Mouse (Mus musculus): ENCODE measurements at regions not wholly inside any gene's neighbourhood (a gene's known extent, or its start where the extent isn't known, plus 50 kb on each side); places are given as distances from the start of the nearest gene placed in this dataset.

DNA sequence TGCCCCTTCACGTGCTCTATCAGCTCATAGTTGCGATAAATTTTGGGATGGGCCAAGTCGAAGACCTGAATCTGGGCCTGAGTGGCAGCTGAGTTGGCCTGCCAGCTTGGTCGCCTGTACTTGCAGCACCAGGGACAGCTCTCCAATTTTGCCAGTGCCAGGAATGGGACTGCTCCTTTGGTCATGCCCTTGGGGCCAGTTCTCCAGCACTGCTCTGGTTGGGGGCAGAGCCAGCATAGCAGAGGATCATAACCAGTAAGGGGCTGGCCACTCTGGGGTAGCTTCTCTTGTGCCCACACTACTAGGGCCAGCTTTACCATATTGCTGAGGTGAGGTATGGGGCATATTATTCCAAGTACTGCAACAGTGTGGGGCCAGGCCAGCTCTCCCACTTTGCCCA lies 397.0 kb upstream of the Cadm2 start:
- no peak for DNase-seq

DNA sequence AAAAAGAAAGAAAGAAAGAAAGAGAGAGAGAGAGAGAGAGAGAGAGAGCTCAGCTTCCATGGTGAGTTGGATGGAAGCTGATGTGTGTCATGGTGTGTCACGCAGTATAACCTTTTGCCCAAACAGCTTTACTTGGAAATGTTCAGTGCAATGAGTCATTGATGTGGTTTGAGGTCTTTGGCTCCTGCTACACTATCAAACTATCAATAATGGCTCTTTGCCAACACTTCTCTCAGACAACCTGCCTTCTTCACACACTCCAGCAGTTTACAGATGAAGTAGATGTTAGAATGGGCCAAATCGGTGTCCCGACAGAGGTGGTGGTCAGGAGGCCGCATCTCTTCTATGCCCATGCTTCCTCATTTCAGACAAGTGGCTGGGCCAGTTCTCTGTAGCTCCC lies 369.0 kb upstream of the Cadm2 start:
- no peak for DNase-seq

DNA sequence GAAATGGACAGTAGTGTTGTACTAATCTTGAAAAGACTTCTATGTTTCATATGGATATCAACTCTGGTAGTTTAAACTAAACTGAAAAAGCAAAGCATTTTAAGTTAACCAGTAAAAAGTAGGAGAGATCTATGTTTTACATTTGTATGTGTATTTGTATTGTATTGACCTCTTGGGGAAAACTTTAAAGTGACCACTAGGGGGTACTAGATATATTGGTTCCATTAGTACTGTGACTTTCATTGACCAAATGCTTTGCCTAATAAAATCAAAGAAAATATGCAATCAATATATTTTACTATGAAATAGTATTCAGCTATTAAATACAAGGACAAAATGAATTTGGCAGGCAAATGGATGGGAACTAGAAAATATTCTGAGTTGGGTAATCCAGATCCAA lies 355.9 kb upstream of the Cadm2 start:
- DNase-seq = no peak

DNA sequence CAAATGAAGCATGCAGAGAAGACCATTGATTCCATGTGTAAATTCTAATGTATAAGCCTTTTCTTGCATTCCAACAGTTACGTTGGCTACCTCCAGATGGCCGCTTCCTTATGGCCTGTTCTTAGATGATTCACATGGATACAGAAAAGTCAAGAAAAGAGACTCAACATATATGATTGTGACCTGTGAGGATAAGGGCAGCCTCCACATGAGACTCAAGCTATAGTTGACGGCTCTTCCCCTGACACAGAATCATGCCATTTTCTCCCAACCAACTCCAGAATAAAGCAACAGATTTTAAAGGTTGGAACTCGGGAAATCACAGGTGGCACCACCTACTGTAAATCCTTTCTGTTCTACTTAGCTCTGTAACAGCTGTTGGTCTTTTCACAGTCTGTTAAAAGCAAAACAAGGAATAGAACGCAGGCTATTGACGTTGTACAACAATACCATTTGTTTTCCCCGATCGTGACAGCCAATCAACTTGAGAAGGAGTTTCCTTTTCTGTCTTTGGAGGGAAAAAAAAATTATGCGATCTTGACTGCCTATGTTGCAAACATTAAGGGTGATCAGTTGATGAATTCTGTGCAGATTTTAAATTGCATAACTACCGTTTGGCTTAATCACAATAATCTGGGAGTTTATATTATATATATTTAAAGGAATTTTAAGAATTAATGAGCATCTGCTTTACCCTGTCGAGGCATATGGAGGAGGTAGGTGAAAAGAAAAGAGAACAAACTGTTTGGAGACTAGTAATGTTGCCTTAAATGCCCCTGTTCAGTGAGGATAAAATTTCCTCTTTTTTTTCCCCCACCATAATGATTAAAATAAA lies 347.8 kb upstream of the Cadm2 start:
- no peak for DNase-seq

DNA sequence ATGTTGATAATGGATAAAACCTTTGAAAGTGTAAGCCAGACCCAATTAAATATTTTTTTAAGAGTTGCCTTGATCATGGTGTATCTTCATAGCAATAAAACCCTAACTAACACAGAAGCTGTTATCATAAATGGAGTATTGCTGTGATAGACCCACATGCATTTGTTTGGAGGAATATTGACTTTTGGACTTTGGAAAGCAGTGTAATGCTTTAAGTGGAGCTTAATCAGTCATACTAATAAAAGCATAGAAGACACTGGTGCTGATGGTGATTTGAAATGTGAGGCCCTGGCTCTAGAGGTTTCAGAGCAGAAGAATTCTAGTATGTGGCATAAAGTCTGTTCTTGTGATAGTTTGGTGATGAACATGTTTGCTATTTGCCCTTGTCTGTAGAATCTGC lies 328.4 kb upstream of the Cadm2 start:
- no peak for DNase-seq

DNA sequence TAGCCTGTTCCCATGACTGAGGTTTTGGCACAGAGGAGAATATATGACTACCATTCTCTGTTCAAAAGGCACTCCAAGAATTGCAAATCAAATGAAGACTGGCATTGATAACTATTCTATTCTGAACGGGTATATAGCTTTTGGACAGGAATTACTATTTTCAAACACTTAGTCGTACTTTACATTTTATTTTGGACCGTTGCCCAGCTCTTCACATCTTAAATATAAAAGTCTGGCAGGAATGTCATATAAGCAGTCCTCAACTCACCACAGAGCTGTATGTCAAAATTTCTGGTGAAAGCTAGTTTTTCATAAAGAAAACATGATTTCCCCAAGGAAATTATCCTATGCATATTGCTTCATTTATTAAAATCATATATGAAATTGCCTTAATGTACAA lies 323.7 kb upstream of the Cadm2 start:
- DNase-seq = no peak

DNA sequence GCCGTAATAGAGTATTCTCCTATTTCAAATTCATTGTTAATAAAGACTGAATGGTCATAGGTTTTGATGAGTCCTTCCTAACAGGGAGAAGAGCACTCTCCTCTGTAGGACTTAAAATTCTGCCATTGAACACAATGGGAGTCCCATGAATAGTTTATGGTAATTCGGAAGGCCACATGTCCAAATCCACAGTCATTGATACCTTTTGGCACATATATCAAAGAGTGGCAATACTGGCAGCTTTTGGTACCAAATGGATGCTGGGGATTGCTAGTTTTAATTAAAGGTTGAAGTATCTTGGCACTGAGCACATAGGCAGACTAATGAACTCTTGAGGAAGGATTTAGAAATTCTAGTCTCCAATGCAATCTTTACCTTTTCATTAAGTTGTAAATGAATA lies 298.5 kb upstream of the Cadm2 start:
- DNase-seq = no peak

DNA sequence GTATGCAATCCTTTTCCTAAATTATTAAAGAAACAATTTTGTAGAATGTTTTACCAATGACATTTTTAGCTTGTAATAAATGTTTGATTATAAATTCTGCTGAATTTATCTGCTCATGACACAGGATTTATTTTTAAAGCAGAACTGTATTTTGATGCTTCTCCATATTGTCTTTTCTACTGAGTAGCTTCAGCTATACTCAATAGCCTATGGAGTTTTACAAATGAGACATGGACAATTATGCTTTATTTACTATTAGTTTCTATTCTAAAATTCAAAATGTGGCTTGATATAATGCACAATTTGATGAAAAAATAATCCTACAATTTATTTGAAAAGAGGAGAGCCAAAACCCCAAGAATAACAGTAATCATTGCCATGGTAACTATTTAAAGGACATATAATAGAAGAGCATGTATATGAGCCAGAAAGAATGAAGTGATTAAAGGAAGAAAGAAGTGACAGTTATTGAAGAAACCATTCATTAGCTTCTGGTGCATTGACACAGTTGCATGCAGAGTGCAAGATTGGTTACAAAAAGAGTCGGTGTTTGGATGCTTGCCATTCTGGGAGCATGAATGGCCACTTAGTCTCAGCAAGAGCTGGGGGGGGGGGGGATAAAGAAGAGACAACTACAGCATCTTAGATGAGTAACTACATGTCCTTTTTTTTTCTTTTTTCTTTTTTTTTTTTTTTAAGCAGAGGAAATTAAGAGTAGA lies 250.8 kb upstream of the Cadm2 start:
- no peak for DNase-seq

DNA sequence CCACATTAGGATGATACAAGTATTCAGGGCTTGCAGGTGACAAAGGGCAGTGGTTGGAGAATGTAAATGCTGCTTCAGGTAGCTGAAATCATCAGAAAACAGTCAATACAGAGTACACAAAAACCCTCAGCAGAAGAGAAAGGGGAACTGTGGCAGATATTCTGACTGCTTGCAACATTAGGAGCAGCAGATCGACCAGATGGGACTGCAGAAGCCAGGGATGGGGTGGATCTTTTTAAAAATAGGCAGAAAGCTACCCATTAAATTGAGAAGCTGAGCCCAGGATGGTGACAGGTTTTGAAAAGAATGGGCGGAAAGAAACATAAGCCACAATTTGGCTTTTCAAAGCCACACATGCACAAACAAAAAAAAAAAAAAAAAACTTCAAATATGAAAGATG lies 229.5 kb upstream of the Cadm2 start:
- no peak for DNase-seq

DNA sequence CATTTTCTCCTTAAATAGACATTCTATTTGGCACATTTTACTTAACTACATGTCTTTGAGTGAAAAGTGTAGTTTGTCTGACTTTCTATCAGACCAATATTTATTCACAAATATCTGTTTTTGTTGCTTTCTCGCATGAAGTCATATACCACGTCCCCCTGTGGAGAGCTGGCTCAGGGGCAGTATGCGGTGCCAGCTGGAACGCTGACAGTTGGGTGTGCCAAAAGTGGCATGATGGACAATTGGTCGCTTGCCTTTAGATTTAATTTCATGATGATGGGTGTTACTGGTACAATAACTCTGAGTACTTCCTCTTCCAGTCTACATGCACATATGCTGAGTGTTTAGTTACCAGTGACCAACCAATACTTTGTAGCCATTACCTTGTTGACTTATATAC lies 223.8 kb upstream of the Cadm2 start:
- no peak for DNase-seq

DNA sequence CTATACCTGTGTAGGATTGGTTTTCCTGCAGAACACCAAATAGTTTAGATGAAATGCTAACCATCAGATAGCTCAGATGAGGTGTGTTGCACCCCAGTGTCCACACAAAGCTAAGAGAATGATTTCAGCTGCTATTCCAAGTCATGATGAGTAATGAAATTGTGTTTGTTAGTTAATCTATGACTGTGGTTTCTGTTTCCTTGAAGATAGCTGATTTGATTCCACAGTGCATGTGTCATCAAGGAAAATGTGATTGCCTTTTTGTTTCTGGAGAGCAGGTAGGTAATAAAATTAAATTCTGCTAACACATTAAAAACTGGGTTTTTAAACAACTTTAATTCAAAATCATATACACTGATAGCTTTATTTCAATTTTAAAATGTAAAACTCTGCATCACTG lies 176.5 kb upstream of the Cadm2 start:
- DNase-seq = no peak

DNA sequence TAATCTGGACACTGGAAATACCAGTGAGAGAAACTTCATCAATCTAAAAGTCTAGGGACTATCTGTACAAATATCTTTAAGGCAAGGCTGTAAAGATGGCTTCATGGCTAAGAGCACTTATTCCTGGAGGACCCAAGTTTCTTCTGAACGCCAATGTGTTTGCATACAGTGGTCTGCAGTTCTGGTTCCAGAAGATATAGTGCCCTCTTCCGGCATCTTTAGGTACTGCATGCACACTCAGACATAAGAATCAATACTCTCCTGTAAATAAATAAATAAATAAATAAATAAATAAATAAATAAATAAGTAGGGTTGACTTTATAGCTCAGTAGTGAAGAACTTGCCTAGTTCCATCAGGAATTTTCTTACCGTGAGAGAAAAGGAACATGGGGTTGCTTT lies 155.4 kb upstream of the Cadm2 start:
- DNase-seq = peak; percentile 5 to 16

DNA sequence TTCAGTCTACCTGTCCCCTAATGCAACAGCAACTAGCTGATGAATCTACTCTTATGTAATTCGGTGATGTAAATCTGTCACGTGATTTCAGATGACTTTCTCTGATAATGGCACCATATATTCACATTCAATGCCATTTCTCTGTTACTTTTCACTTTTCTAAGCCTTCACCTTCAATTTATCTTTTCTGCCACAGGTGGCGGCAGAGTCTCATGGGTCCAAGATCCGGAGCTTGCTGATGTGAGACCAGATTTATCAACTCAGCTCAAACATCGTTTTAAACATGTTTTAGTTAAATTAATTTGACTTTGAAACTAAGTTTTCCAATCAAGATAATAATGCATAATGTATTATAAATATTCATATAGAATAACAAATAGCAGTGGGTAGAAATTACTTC lies 148.4 kb upstream of the Cadm2 start:
- no peak for DNase-seq

DNA sequence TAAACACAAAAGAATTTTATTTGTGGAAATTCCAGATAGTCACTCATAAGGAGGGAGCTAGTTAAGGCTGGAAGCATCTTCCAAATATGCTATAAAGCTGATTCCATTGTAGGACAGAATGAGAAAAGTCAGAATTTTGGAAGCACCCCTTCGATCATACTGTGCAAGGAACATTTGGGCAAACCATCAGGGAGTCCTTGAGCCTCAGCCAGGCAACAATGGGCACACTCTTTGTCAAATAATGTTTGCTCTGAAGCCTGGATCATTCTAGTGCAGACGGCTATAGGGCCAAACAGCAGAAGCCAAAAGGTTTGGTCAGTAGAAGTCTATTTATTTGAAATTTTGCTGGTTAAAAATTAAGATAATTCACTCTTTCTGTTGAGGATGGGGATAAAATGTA lies 114.7 kb upstream of the Cadm2 start:
- DNase-seq = no peak

DNA sequence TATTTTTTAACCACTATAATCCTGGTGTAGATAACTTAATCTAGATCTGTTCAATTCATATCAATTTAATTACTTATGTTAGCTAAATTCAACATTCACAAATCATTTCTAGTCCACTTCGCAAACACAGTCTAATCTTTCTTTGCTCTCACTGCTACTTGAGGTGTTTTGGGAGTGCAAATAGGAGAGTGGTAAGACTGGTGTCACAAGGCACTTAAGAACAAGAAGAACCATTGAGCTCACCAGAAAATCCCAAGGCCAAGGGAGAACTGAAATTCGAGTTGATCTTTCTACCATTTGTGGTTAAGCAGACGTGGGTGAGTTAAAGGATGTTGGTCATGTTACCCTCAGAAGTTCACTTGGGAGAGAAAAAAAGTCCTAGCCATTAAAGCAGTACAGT lies 77.9 kb upstream of the Cadm2 start:
- DNase-seq = no peak
